Mouse (Mus musculus): ENCODE data around the gene Col24a1. TPM values are rescaled to one million over a fixed set of nuclear protein-coding genes. Genes with fewer than 3 reads are reported as not detected.

Col24a1 gene
- total RNA-seq, 2 experiments from 2014 or later: not detected

Other genes with a start within 250 kb of the Col24a1 start
- not detected in 2 replicates for gene Clca2, start 193.0 kb upstream of the Col24a1 start, total RNA-seq (2015)
- not detected in 2 replicates for gene Clca2, start 193.0 kb upstream of the Col24a1 start, total RNA-seq (2017)
- gene Odf2l, start 173.9 kb upstream of the Col24a1 start, total RNA-seq (2015): 10.8 and 19.6 TPM in 2 replicates
- 15.0 and 17.3 TPM in 2 replicates for gene Odf2l, start 173.9 kb upstream of the Col24a1 start, total RNA-seq (2017)